Mouse (Mus musculus) urinary bladder, adult 18-20 months (tissue): ENCODE measurements around the gene Psme3.
A peak's percentile ranks its signal among the peaks of the same experiment; 100 is the strongest.

Experiments
- DNase-seq, 2 experiments: peaks; one replicate each; pipeline ENCODE4 v3.0.0; 2022; ENCODE audit warnings: low spot score in 2 of 2, mixed read lengths in 2 of 2

The Psme3 gene

GRCm38 (mm10) chr11:101315665-101316500 lies at the start of gene Psme3:
Gene Psme3 (plus strand): TSS chr11:101316213.
- peak; percentile 86 to 92 for DNase-seq

GRCm38 (mm10) chr11:101269577-101270116 lies 46.4 kb upstream of the Psme3 start:
- no peak for DNase-seq

GRCm38 (mm10) chr11:101272446-101272845 lies 43.6 kb upstream of the Psme3 start:
- DNase-seq: no peak

DNA sequence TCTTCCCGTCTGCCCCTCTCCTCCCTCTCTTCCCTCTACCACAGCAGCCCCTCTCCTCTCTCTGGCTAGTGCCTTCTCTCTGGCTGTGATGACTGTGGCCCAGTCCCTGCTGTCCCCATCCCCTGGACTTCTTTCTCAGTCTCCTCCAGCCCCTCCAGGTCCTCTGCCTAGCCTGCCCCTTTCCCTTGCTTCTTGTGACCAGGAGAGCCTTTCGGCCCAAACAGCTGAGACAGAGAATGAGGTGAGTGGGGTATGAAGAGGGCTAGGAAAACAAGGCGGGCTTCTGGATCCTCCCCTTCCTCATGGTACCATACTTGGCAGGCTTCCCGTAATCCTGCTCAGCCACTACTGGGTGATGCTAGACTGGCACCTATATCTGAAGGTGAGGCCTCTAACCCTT lies 40.7 kb upstream of the Psme3 start:
- DNase-seq: no peak

DNA sequence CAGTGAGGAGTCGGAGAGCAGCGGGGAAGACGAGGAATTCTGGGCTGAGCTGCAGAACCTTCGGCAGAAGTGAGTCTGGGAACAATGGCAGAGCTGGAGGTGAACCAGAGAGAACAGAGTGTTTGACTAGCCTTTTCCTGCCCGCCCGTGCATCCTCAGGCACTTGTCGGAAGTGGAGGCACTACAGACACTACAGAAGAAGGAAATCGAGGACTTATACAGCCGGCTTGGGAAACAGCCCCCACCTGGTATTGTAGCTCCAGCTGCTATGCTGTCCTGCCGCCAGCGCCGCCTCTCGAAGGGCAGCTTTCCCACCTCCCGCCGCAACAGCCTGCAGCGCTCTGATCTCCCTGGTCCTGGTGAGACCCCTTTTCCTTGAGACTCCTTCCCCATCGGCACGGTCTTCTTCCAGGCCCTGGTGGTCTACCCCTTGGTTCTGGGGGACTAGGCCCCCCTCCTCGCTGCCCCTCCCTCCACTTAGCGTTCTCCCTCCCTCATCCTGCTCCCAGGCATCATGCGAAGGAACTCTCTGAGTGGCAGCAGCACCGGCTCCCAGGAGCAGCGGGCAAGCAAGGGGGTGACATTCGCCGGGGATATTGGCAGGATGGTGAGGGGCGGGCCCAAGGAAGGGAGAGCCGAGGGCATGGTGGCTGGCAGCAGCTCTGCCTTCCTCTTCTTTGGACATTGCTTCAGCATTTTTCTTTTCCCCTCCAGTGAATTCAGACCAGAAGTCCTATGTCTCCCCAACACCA lies 39.5 kb upstream of the Psme3 start:
- no peak for DNase-seq

GRCm38 (mm10) chr11:101277381-101278222 lies 38.4 kb upstream of the Psme3 start:
- DNase-seq: peak in 1 of 2 experiments; percentile 71

- peak; percentile 74 to 75 for DNase-seq
Measured at GRCm38 (mm10) chr11:101278223-101279192, 37.5 kb upstream of the Psme3 start, which contains the start of the genes Cntd1 and Coa3. Gene Cntd1 (plus strand): TSS chr11:101279012. Gene Coa3 (minus strand): TSS chr11:101279114.

DNA sequence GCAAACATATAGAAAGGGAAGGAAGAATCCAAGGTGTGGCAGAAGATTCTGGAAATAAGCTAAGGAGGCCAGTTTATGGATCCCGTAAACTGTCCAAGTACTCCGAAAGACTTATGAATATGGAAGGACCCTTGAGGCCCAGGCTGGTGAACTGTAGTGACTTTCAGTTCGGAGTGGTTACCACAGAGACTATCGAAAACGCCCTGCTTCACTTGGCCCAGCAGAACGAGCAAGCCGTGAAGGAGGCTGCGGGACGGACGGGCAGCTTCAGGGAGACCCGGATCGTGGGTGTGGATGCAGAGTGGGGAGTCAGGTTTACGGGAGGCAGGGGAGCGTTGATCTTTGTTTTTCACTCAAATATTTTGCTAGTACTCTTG lies 36.8 kb upstream of the Psme3 start:
- DNase-seq: no peak

GRCm38 (mm10) chr11:101280837-101281236 lies 35.2 kb upstream of the Psme3 start:
- DNase-seq: no peak

DNA sequence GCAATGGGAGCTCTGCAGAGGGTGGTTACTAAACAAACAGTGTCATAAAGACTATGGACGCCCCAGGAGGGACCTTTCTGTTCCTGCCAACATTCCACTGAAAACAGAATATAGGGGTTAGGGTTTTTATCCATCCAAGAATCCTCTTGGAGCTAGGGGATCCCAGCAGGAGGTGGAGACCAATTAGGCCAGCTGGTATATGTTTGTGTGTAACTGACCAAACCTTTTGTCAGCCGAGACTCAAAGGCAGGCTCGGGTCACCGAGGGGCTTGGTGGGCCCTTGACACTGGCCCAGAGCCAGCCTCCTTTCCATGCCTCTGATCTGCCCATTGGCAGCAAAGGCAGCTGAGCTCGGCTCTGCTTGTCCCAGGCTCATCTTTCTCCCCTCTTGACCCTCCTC lies 33.1 kb upstream of the Psme3 start:
- no peak for DNase-seq

DNA sequence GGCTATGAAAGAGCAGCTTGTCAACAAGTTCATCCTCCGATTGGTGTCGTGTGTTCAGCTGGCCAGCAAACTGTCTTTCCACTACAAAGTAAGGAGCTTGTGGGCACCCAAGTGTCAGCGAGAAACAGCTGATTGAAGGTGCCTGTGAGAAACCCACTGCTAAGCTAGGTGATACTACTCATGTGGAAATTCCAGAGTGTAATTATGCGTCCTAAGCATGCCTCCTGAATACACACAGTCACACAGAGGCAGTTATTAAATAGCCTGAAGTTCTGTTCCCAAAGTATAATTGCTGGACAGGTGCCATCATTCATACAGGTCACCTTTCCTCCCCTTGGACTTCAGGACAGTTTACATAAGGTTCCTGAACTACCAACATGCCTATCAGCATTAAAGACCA lies 32.2 kb upstream of the Psme3 start:
- no peak for DNase-seq

DNA sequence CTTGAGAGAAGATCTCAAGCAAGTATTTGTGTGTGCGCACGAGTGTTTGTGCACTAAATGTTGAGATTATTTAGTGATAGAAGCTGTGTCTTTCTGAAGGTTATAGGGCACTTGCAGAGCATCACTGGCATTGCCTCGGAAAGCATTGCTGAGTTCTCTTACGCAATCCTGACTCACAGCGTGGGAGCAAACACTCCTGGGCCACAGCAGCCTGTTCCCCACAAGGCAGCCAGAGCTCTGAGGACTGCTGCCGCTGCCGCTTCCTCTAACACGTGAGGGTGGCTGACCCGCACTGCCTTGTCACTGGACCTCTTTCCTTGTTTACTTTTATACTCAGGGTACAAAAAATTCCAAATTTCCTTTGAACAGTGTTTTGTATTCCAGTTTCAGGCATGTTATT lies 28.7 kb upstream of the Psme3 start:
- DNase-seq: peak in 1 of 2 experiments; percentile 68

DNA sequence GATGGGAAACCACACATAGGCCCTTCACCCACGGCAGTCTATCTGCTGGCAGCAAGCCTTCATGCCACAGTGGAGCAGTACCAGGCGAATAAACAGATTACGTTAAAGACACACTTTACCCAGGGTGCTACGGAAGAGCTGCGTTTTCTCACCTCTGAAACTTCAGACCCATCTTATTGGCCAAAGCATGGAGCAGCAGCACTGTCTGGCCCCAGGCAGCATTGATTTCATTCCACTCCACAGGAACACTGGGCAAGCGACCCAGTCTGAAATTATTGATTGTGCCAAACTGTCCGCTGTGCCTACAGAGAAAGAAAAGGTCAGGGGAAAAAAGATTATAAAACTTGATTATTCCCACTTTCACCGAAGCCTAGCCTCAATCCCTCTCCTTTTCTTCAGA lies 24.8 kb upstream of the Psme3 start:
- no peak for DNase-seq

DNA sequence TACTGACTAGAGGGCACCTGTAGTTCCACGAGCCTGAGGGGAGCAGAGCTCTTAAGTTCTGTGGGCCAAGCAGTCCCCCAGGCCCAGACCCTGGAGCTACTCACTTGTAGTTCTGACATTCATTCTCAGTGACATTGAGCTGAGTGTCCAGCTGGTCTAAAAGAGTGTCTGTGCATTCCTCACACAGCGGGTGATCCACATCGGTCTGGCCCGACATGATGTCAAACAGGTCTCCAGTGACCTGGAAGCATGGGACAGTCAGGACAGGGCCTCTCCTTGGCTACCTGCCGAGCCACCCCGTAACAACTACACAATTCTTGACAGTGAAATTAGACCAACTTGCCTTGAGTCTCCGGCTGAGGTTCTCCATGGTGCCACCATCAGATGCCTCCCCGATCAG lies 20.8 kb upstream of the Psme3 start:
- DNase-seq: no peak

GRCm38 (mm10) chr11:101300881-101301280 lies 15.1 kb upstream of the Psme3 start:
- DNase-seq: no peak

- DNase-seq: no peak
Measured at GRCm38 (mm10) chr11:101301299-101302003, 14.6 kb upstream of the Psme3 start.

GRCm38 (mm10) chr11:101302004-101302798 lies 13.8 kb upstream of the Psme3 start, which contains the start of gene Becn1:
Gene Becn1 (minus strand): TSS chr11:101302286.
- peak; percentile 90 to 94 for DNase-seq

GRCm38 (mm10) chr11:101307744-101308143 lies 8.3 kb upstream of the Psme3 start:
- no peak for DNase-seq

GRCm38 (mm10) chr11:101311083-101311482 lies 4.9 kb upstream of the Psme3 start:
- no peak for DNase-seq
